Mouse (Mus musculus): ENCODE data around the gene Krtap9-1.
"Not testable (repeated sequence)": the region's sequence is repeated elsewhere in the genome, so short reads cannot be mapped to it uniquely, and the experiment has no call there.

The Krtap9-1 gene

GRCm38 (mm10) chr11:99873089-99873488 lies at the start of gene Krtap9-1:
Gene Krtap9-1 (plus strand): TSS chr11:99873389.
- DNase-seq, result not testable (repeated sequence)

GRCm38 (mm10) chr11:99837966-99838365 lies 35.2 kb upstream of the Krtap9-1 start, which contains the start of gene 2300003K06Rik:
Gene 2300003K06Rik (minus strand): TSS chr11:99838066.
- no peak for DNase-seq

DNA sequence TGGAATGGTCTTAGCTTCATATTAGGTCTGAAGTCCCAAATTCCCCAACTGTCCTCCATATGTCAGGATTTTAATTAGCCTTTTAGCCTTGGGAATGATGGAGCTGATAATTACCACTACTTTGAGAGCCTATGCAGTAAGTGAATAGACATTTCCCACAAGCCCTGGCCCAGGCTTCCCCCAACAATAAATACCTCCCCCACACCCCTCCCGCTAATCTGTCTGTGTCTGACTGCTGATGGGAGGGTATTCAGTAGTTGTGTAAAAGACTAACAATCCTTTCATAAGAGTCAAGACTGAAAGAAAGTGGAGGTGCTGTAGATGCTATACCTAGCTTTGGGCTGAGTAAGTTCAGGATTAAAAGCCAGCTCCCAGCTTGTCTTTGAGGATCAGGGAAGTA lies 31.0 kb upstream of the Krtap9-1 start:
- no peak for DNase-seq

GRCm38 (mm10) chr11:99846746-99847145 lies 26.4 kb upstream of the Krtap9-1 start:
- DNase-seq, result no peak

GRCm38 (mm10) chr11:99851508-99851907 lies 21.7 kb upstream of the Krtap9-1 start, which contains the start of gene Krtap4-16:
Gene Krtap4-16 (minus strand): TSS chr11:99851608.
- DNase-seq, result no peak

DNA sequence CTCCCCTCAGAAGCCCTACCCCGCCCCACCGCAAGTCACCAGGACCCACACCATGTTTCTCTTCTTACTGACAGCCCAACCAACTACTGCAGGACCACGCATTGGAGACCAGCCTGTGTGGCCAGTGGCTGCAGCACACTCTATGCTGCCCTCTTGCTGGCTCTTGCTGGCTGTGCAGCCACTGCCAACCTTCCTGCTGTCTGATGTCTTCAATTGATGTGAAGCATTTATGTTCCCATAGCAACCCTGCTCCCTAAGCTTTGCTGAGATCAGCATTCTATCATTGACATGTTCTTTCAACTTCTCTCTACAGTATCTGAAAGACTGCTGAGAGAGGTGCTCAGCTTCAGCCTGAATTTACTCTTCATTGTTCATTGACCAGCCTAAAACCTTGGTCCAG lies 19.1 kb upstream of the Krtap9-1 start:
- no peak for DNase-seq

- no peak for DNase-seq
These were observed 15.6 kb upstream of the Krtap9-1 start, which contains the start of gene Gm11568 for GRCm38 (mm10) chr11:99857617-99858016. Gene Gm11568 (plus strand): TSS chr11:99857917.

DNA sequence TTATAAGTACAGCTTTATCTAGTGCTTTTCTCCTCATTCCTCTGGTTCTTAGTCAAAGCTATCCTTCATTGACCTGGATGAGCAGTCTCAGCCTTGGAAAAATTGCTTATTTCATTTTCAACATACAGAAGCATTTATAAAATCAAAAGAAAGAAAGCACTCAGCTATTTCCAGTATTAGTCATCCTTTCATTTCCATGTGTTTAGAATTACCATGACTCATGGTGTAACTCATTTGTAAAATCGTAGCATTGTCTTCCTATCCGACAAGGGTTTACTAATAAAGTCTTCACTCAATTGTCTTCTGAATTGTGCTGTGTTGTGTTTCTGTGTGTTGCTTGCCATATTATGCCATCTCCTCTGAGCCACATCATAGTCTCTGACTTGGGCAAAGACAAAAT lies 14.4 kb upstream of the Krtap9-1 start:
- DNase-seq, result no peak

- not testable (repeated sequence) for DNase-seq
These were observed 9.0 kb upstream of the Krtap9-1 start, which contains the start of gene Gm11559 for GRCm38 (mm10) chr11:99864176-99864575. Gene Gm11559 (plus strand): TSS chr11:99864476.

DNA sequence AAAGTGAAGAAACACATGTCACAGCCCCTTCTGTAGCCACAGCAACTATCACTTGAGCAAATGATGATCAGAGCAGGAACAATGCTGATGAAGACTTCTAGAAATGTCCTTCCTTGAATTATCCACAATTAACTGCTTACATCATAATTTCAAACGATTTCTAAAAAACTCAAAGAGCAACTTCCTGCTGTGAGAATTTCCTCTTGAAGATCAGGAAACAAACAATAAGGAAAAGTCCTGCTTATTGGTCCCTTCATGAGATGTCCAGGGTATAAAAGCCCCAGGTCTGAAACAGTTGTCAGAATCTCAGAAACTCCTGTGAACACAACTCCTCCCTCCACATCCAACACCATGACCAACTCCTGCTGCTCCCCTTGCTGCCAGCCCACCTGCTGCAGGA lies 5.7 kb downstream of the Krtap9-1 start, which contains the start of gene Gm11567:
TSS of gene Gm11567 (plus strand) at position 301 of the 400 bp plus-strand sequence.
- DNase-seq, result not testable (repeated sequence)

DNA sequence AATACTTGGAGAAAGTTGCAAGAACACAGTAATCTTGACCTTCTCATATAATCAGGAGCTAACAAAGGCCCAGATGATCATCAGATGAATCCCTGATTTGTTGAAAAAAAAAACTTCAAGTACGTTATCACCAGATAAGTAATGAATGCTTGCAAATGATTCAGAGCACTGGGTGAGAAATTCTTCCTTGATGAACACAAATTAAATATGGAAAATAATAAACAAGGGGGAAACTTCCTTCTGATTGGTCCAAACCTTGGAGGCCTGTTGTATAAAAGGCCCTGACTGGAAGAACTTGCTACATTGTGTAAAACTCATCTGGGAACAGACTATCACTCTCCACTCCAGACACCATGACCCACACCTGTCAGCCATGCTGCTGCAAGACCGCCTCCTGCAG lies 34.4 kb downstream of the Krtap9-1 start, which contains the start of gene Krtap31-1:
TSS of gene Krtap31-1 (plus strand) at position 301 of the 400 bp plus-strand sequence.
- DNase-seq, result no peak

GRCm38 (mm10) chr11:99914451-99914850 lies 41.3 kb downstream of the Krtap9-1 start, which contains the start of gene Gm11565:
Gene Gm11565 (plus strand): TSS chr11:99914751.
- DNase-seq, result no peak
